Comparison of ENCODE assay signal across 8 mouse cellular contexts in genomic region chr11:68693447-68694040, GRCm38 (mm10). TPM values are rescaled to one million over a fixed set of nuclear protein-coding genes. Genes with fewer than 3 reads are reported as not detected.
DNase-seq lines count a peak whose midpoint lies in the region; ATAC-seq and TF ChIP-seq lines count a peak whose summit lies in the region.

No protein-coding gene starts in this region.

- peak overlapping the region; percentile 46 for H3K9ac ChIP-seq in MEL (ENCODE audit: control insufficient read depth, low read depth, low read length, poor library complexity, severe bottlenecking)
- H3K9ac ChIP-seq in forebrain, embryonic 16.5 days (replicated peaks; ENCODE audit: low read depth, low read length) = peak overlapping the region; percentile 97
- peak overlapping the region; percentile 80; the same call in 1 of the 2 replicates for H3K9ac ChIP-seq in liver, embryonic 15.5 days

- peak overlapping the region; percentile 95 for H3K27ac ChIP-seq in MEL (ENCODE audit: control insufficient read depth, low read depth, low read length)
- H3K27ac ChIP-seq in forebrain, embryonic 16.5 days (ENCODE audit: low read length) = peak overlapping the region; percentile 94
- peak overlapping the region; percentile 80; the same call in 1 of the 2 replicates for H3K27ac ChIP-seq in liver, embryonic 15.5 days (replicated peaks)

- no peaks in the 10 kb centered on the region for H3K27me3 ChIP-seq in MEL (ENCODE audit: control insufficient read depth in 1 of 2, insufficient read depth in 2 of 2, low read length in 2 of 2)
- H3K27me3 ChIP-seq in forebrain, embryonic 16.5 days (replicated peaks; ENCODE audit: control insufficient read depth, insufficient read depth, low read length) = no peaks in the 10 kb centered on the region
- peaks cover 20% of the 10 kb centered on the region for H3K27me3 ChIP-seq in liver, embryonic 15.5 days

- no peak; a peak in 1 of 4 replicates for TF ChIP-seq POLR2A in MEL (IDR thresholded peaks at IDR 0.05; ENCODE audit: control insufficient read depth in 1 of 2, insufficient read depth in 1 of 2, low read depth in 1 of 2, low read length in 2 of 2, poor library complexity in 1 of 2)

- H3K4me2 ChIP-seq in forebrain, embryonic 16.5 days (ENCODE audit: low read length) = peak overlapping the region; percentile 54
- H3K4me2 ChIP-seq in liver, embryonic 15.5 days = peak overlapping the region; percentile 98

- WGBS in forebrain, embryonic 16.5 days = 4% methylated on average over 10 of the region's 10 CpGs
- 20% methylated on average over 10 of the region's 10 CpGs for WGBS in liver, embryonic 15.5 days (ENCODE audit: insufficient replicate concordance)

- TF ChIP-seq CTCF in MEL (IDR thresholded peaks at IDR 0.05 in 2 of 3, conservative IDR thresholded peaks at IDR 0.05 in 1 of 3; ENCODE audit: control insufficient read depth in 1 of 3, insufficient read depth in 1 of 3, low read depth in 2 of 3, low read length in 3 of 3, poor library complexity in 1 of 3, severe bottlenecking in 1 of 3) = no peak

- DNase-seq in 3T3-L1 (ENCODE audit: low read depth, low spot score) (peak; percentile 34), MEL (ENCODE audit: low read depth, low spot score) (peak; percentile 93)
- no peak for DNase-seq in adrenal gland, adult 8-10 months
- DNase-seq in natural killer cell, adult 2 months (ENCODE audit: low spot score in 2 of 2) = no peak
- DNase-seq in spleen, adult 12 weeks (ENCODE audit: low spot score) = no peak
- DNase-seq in adrenal gland, adult 18-20 months (ENCODE audit: low spot score in 2 of 2) = no peak

- H3K4me1 ChIP-seq in MEL (ENCODE audit: control insufficient read depth in 1 of 2, insufficient read depth in 2 of 2, low read length in 2 of 2) = peaks cover 22 to 24% of the 10 kb centered on the region in 2 experiments
- peaks cover 13% of the 10 kb centered on the region for H3K4me1 ChIP-seq in forebrain, embryonic 16.5 days (replicated peaks; ENCODE audit: control insufficient read depth, insufficient read depth, low read length)
- peaks cover 40% of the 10 kb centered on the region for H3K4me1 ChIP-seq in liver, embryonic 15.5 days (replicated peaks)

- H3K36me3 ChIP-seq in MEL (ENCODE audit: control insufficient read depth in 1 of 2, insufficient read depth in 2 of 2, low read length in 2 of 2) = peaks cover 25% of the 10 kb centered on the region in 2 experiments
- H3K36me3 ChIP-seq in forebrain, embryonic 16.5 days (ENCODE audit: control insufficient read depth, insufficient read depth) = no peaks in the 10 kb centered on the region
- no peaks in the 10 kb centered on the region for H3K36me3 ChIP-seq in liver, embryonic 15.5 days (replicated peaks)

- TF ChIP-seq EP300 in MEL (IDR thresholded peaks at IDR 0.05; ENCODE audit: low read depth in 1 of 2, low read length in 2 of 2) = peak; percentile 87 to 95

- H3K4me3 ChIP-seq in MEL (ENCODE audit: control insufficient read depth in 1 of 2, insufficient read depth in 1 of 2, low read depth in 2 of 2, low read length in 2 of 2) = peak overlapping the region; percentile 43 to 97
- peak overlapping the region; percentile 92 for H3K4me3 ChIP-seq in forebrain, embryonic 16.5 days (replicated peaks; ENCODE audit: low read length)
- H3K4me3 ChIP-seq in liver, embryonic 15.5 days (replicated peaks) = peak overlapping the region; percentile 74

- no peak for ATAC-seq in forebrain, embryonic 16.5 days
- no peak for ATAC-seq in liver, embryonic 15.5 days (ENCODE audit: insufficient read depth)

- H3K79me2 ChIP-seq in MEL (ENCODE audit: control insufficient read depth, insufficient read depth, low read length, poor library complexity) = peaks cover 57% of the 10 kb centered on the region

- TF ChIP-seq RAD21 in MEL (IDR thresholded peaks at IDR 0.05; ENCODE audit: low read depth, low read length) = no peak

- H3K9me3 ChIP-seq in MEL (replicated peaks; ENCODE audit: insufficient read depth, low read length) = no peaks in the 10 kb centered on the region
- no peaks in the 10 kb centered on the region for H3K9me3 ChIP-seq in forebrain, embryonic 16.5 days (ENCODE audit: control insufficient read depth, low read length)
- H3K9me3 ChIP-seq in liver, embryonic 15.5 days (replicated peaks) = no peaks in the 10 kb centered on the region

TF ChIP-seq in MEL, 35 proteins besides CTCF, POLR2A, EP300 and RAD21:
- no peak for TF ChIP-seq MAZ (IDR thresholded peaks at IDR 0.05; ENCODE audit: low read depth, low read length)
- 0 out of 2 replicates have a peak, but pooled peaks have one; percentile 92 for TF ChIP-seq CHD1 (IDR thresholded peaks at IDR 0.05; ENCODE audit: low read depth, low read length)
- peak; percentile 87 for TF ChIP-seq SIN3A (IDR thresholded peaks at IDR 0.05; ENCODE audit: low read length)
- TF ChIP-seq POLR2AphosphoS2 (IDR thresholded peaks at IDR 0.05; ENCODE audit: low read length) = no peak; the same call in 1 of the 2 replicates
- no peak for TF ChIP-seq USF2 (IDR thresholded peaks at IDR 0.05; ENCODE audit: borderline replicate concordance in 1 of 2, insufficient read depth in 1 of 2, low read depth in 1 of 2, low read length in 2 of 2)
- peak; percentile 55; the same call in 1 of the 2 replicates for TF ChIP-seq MAX (IDR thresholded peaks at IDR 0.05; ENCODE audit: low read length)
- TF ChIP-seq SMC3 (IDR thresholded peaks at IDR 0.05; ENCODE audit: low read depth, low read length) = no peak
- TF ChIP-seq ETS1 (IDR thresholded peaks at IDR 0.05; ENCODE audit: low read depth, low read length) = peak; percentile 86
- peak; percentile 94 for TF ChIP-seq GATA1 (IDR thresholded peaks at IDR 0.05; ENCODE audit: low read depth, low read length)
- TF ChIP-seq E2F4 (IDR thresholded peaks at IDR 0.05; ENCODE audit: borderline replicate concordance, low read depth, low read length) = no peak
- TF ChIP-seq ZKSCAN1 (IDR thresholded peaks at IDR 0.05; ENCODE audit: low read depth, low read length) = no peak
- TF ChIP-seq UBTF (IDR thresholded peaks at IDR 0.05; ENCODE audit: borderline replicate concordance, insufficient read depth, low read depth, low read length) = no peak
- TF ChIP-seq TAL1 (IDR thresholded peaks at IDR 0.05; ENCODE audit: low read length) = peak; percentile 88
- peak; percentile 79; the same call in 1 of the 2 replicates for TF ChIP-seq BHLHE40 (IDR thresholded peaks at IDR 0.05; ENCODE audit: borderline replicate concordance, low read depth, low read length)
- peak; percentile 20; the same call in 1 of the 2 replicates for TF ChIP-seq KAT2A (conservative IDR thresholded peaks at IDR 0.05; ENCODE audit: low read depth, low read length)
- no peak for TF ChIP-seq JUND (IDR thresholded peaks at IDR 0.05; ENCODE audit: low read depth, low read length)
- peak; percentile 89 for TF ChIP-seq MYC (IDR thresholded peaks at IDR 0.05; ENCODE audit: low read depth, low read length)
- TF ChIP-seq GABPA (IDR thresholded peaks at IDR 0.05; ENCODE audit: low read depth, low read length) = no peak
- TF ChIP-seq ELF1 (IDR thresholded peaks at IDR 0.05; ENCODE audit: low read depth, low read length) = no peak
- peak; percentile 47; the same call in 1 of the 2 replicates for TF ChIP-seq ZMIZ1 (IDR thresholded peaks at IDR 0.05; ENCODE audit: low read depth, low read length)
- peak; percentile 59; the same call in 1 of the 2 replicates for TF ChIP-seq TBP (IDR thresholded peaks at IDR 0.05; ENCODE audit: low read depth, low read length)
- peak; percentile 90 for TF ChIP-seq MXI1 (IDR thresholded peaks at IDR 0.05; ENCODE audit: low read depth, low read length)
- peak; percentile 84 for TF ChIP-seq RCOR1 (IDR thresholded peaks at IDR 0.05; ENCODE audit: low read depth, low read length)
- no peak for TF ChIP-seq ZC3H11A (IDR thresholded peaks at IDR 0.05; ENCODE audit: low read depth, low read length)
- no peak for TF ChIP-seq MAFK (IDR thresholded peaks at IDR 0.05; ENCODE audit: borderline replicate concordance, low read depth, low read length)
- no peak for TF ChIP-seq USF1 (IDR thresholded peaks at IDR 0.05; ENCODE audit: low read depth, low read length)
- no peak for TF ChIP-seq CHD2 (IDR thresholded peaks at IDR 0.05; ENCODE audit: low read length)
- peak; percentile 55; the same call in 1 of the 2 replicates for TF ChIP-seq MYB (IDR thresholded peaks at IDR 0.05; ENCODE audit: low read depth, low read length)
- TF ChIP-seq POLR2AphosphoS5 (IDR thresholded peaks at IDR 0.05; ENCODE audit: borderline replicate concordance, low read depth, low read length) = no peak
- peak; percentile 95 for TF ChIP-seq TCF12 (IDR thresholded peaks at IDR 0.05; ENCODE audit: low read depth, low read length)
- no peak for TF ChIP-seq NRF1 (IDR thresholded peaks at IDR 0.05; ENCODE audit: insufficient read depth, low read depth, low read length, poor library complexity, severe bottlenecking)
- TF ChIP-seq MEF2A (IDR thresholded peaks at IDR 0.05; ENCODE audit: extremely low read depth, insufficient replicate concordance, low read depth, low read length, poor library complexity, severe bottlenecking) = no peak
- no peak for TF ChIP-seq ZNF384 (IDR thresholded peaks at IDR 0.05; ENCODE audit: low read depth, low read length)
- TF ChIP-seq NELFE (IDR thresholded peaks at IDR 0.05; ENCODE audit: low read depth, low read length) = 0 out of 2 replicates have a peak, but pooled peaks have one; percentile 8
- TF ChIP-seq HCFC1 (IDR thresholded peaks at IDR 0.05; ENCODE audit: low read depth, low read length) = no peak

RNA-seq across cellular contexts. Expression of gene Myh10, which starts 2.2 kb away (rescaled TPM):
- total RNA-seq in MEL (2012; rRNA removed) = 127 and 138 TPM in 2 replicates
- 100 to 1,000 TPM in 1 of 2 experiments, 10 to 100 TPM in 1; 99.3 to 187 TPM for polyA plus RNA-seq in MEL (2012; ENCODE audit: insufficient read depth in 1 of 2, insufficient read length in 2 of 2, low read depth in 1 of 2, low replicate concordance in 2 of 2, missing spikeins in 1 of 2)
- polyA plus RNA-seq in forebrain, embryonic 16.5 days (2015; fragmentation: Nextera tagmentation; extraction: Ambion mirVana) = 136 and 141 TPM in 2 replicates
- 13.3 and 15.7 TPM in 2 replicates for polyA plus RNA-seq in liver, embryonic 15.5 days (2015; fragmentation: Nextera tagmentation; extraction: Ambion mirVana)
- total RNA-seq in adrenal gland, adult 8-10 months (2022) = 10 to 100 TPM; 42.2 to 60.3 (median 49.1) TPM
- 10 to 100 TPM; 31.4 to 32.2 TPM for total RNA-seq in adrenal gland, adult 18-20 months (2021)

Comparison
In these comparisons a context has a peak if more than half of its experiments do, and no peak if none do; other contexts are left out.
1. DNase-seq: peak in 3T3-L1 (single experiment) and MEL (single experiment); none in adrenal gland, adult 8-10 months (single experiment), natural killer cell, adult 2 months (0 of 2), spleen, adult 12 weeks (single experiment) and adrenal gland, adult 18-20 months (0 of 2).
2. H3K9ac ChIP-seq: peak in every context shown above with its lines; median percentile 97 in forebrain, embryonic 16.5 days; 80 in liver, embryonic 15.5 days; 46 in MEL.
3. Peak in every context shown above with its lines, with median percentiles within 50 percentile points of each other: H3K27ac ChIP-seq and H3K4me3 ChIP-seq.